Mouse (Mus musculus) kidney, postnatal 0 days (tissue): ENCODE results near the gene Extl2. TPM values are rescaled to one million over a fixed set of nuclear protein-coding genes. Genes with fewer than 3 reads are reported as not detected.

ENCODE experiments used
- ATAC-seq: fragments of 200-750 bp; cut with Nextera tagmentation; replicated peaks from 2 replicates; pipeline ENCODE4 v1.8.0; 2017; ENCODE audit warnings: low read depth, moderate number of reproducible peaks, moderate TSS enrichment, moderate library complexity; ENCODE audit not compliant: low FRiP score
- DNase-seq: peaks from one replicate; pipeline ENCODE4 v3.0.0-alpha.2; 2016; ENCODE audit warnings: low spot score
- H3K27ac ChIP-seq: fragments of 300-500 bp; sonication (generic); 2 replicates; pipeline ENCODE4 v1.5.1; 2014; ENCODE audit warnings: mild to moderate bottlenecking
- H3K27me3 ChIP-seq: fragments of 300-500 bp; sonication (generic); 2 replicates; pipeline ENCODE4 v1.6.1; 2014; ENCODE audit warnings: low read length, mixed read lengths; ENCODE audit not compliant: insufficient read depth
- H3K36me3 ChIP-seq: fragments of 300-500 bp; sonication (generic); 2 replicates; pipeline ENCODE4 v1.6.1; 2014; ENCODE audit warnings: low read length, mixed read lengths; ENCODE audit not compliant: insufficient read depth
- H3K4me1 ChIP-seq: fragments of 300-500 bp; sonication (generic); replicated peaks from 2 replicates; pipeline ENCODE4 v1.6.1; 2014; ENCODE audit warnings: antibody characterized with exemption, low read length, mixed read lengths; ENCODE audit not compliant: insufficient read depth
- H3K4me2 ChIP-seq: fragments of 300-500 bp; sonication (generic); 2 replicates; pipeline ENCODE4 v1.6.1; 2014; ENCODE audit warnings: mild to moderate bottlenecking, low read length, moderate library complexity, mixed read lengths
- H3K4me3 ChIP-seq: fragments of 300-500 bp; sonication (generic); replicated peaks from 2 replicates; pipeline ENCODE4 v1.5.1; 2014; ENCODE audit warnings: low read depth, low read length
- H3K9ac ChIP-seq: fragments of 300-500 bp; sonication (generic); 2 replicates; pipeline ENCODE4 v1.6.1; 2014; ENCODE audit warnings: low read depth, low read length
- H3K9me3 ChIP-seq: fragments of 300-500 bp; sonication (generic); replicated peaks from 2 replicates; pipeline ENCODE4 v1.6.1; 2016; ENCODE audit warnings: low read length, inconsistent platforms, mixed read lengths
- CTCF ChIP-seq: IDR thresholded peaks from 2 replicates; pipeline ENCODE4 v1.5.1; 2016; ENCODE audit warnings: antibody characterized with exemption, low read depth, mild to moderate bottlenecking, moderate library complexity
- WGBS: fragments of 180-500 bp; shearing (Covaris S2); extraction: QIAGEN DNeasy Blood & Tissue Kit; methylation state at CpG from one replicate; pipeline ENCODE4 v1.1.7; 2014; 5-methylcytosine and 5-hydroxymethylcytosine counted together
- polyA plus RNA-seq: library from polyadenylated mRNA; unstranded; fragments of >200 nt; fragmentation: Nextera tagmentation; extraction: Ambion mirVana; gene quantifications from 2 replicates; pipeline ENCODE4 v1.2.1, GENCODE M21; 2015

The Extl2 gene
- polyA plus RNA-seq, 1 experiment from 2014 or later = 25.0 TPM

- WGBS = 91% methylated on average over 5 of the region's 5 CpGs
Measured at GRCm38 (mm10) chr3:115996929-115997328, 10.3 kb upstream of the Extl2 start.

GRCm38 (mm10) chr3:116006284-116006977 is 831 bp upstream of the Extl2 start:
- Histone ChIP-seq H3K36me3 (no peaks in the 10 kb centered on the region), H3K4me3 (peak overlapping the region; percentile 91), H3K27ac (peak overlapping the region; percentile 92), H3K4me2 (peak overlapping the region; percentile 74), H3K4me1 (no peaks in the 10 kb centered on the region), H3K9ac (peak overlapping the region; percentile 71), H3K9me3 (no peaks in the 10 kb centered on the region), H3K27me3 (no peaks in the 10 kb centered on the region)
- DNase-seq (peak; percentile 60), ATAC-seq (no peak; the same call in 1 of the 2 replicates)
- 4% methylated on average over 12 of the region's 12 CpGs for WGBS
- no peak for TF ChIP-seq CTCF

More at GRCm38 (mm10) chr3:115996929-115997328, 10.3 kb upstream of the Extl2 start:
- no peak for DNase-seq
- no peak for TF ChIP-seq CTCF
- H3K4me3 ChIP-seq = no peak overlapping the region
- H3K36me3 ChIP-seq = peaks cover 16% of the 10 kb centered on the region; the same call in 1 of the 2 replicates
- H3K9ac ChIP-seq = no peak overlapping the region
- no peak overlapping the region for H3K4me2 ChIP-seq
- H3K9me3 ChIP-seq = no peaks in the 10 kb centered on the region
- no peaks in the 10 kb centered on the region for H3K27me3 ChIP-seq
- H3K27ac ChIP-seq = no peak overlapping the region
- ATAC-seq = no peak
- no peaks in the 10 kb centered on the region for H3K4me1 ChIP-seq

GRCm38 (mm10) chr3:116007941-116008440 is 729 bp downstream of the Extl2 start:
- peak; percentile 79 for ATAC-seq

GRCm38 (mm10) chr3:116009622-116010344 is 2.5 kb downstream of the Extl2 start:
- no peaks in the 10 kb centered on the region for H3K4me1 ChIP-seq
- no peaks in the 10 kb centered on the region for H3K27me3 ChIP-seq
- DNase-seq (no peak), ATAC-seq (no peak)
- no peaks in the 10 kb centered on the region for H3K36me3 ChIP-seq
- H3K27ac ChIP-seq = no peak overlapping the region
- no peak overlapping the region for H3K4me2 ChIP-seq
- no peaks in the 10 kb centered on the region for H3K9me3 ChIP-seq
- no peak overlapping the region for H3K4me3 ChIP-seq
- no peak for TF ChIP-seq CTCF
- H3K9ac ChIP-seq = no peak overlapping the region
- 90% methylated on average over 17 of the region's 17 CpGs for whole genome bisulfite sequencing

More at GRCm38 (mm10) chr3:116007941-116008440, 729 bp downstream of the Extl2 start:
- WGBS = under 1% methylated on average over 12 of the region's 12 CpGs
- no peaks in the 10 kb centered on the region for H3K4me1 ChIP-seq
- peak overlapping the region; percentile 92 for H3K27ac ChIP-seq
- H3K36me3 ChIP-seq = no peaks in the 10 kb centered on the region
- no peaks in the 10 kb centered on the region for H3K27me3 ChIP-seq
- peak overlapping the region; percentile 71 for H3K9ac ChIP-seq
- TF ChIP-seq CTCF = no peak
- no peaks in the 10 kb centered on the region for H3K9me3 ChIP-seq
- H3K4me2 ChIP-seq = peak overlapping the region; percentile 74
- DNase-seq = peak; percentile 93
- H3K4me3 ChIP-seq = peak overlapping the region; percentile 91

GRCm38 (mm10) chr3:116014901-116015300 is 7.6 kb downstream of the Extl2 start:
- H3K4me2 ChIP-seq = no peak overlapping the region
- no peaks in the 10 kb centered on the region for H3K36me3 ChIP-seq
- WGBS = 93% methylated on average over 6 of the region's 6 CpGs
- no peak for ATAC-seq
- no peaks in the 10 kb centered on the region for H3K9me3 ChIP-seq
- H3K4me1 ChIP-seq = no peaks in the 10 kb centered on the region
- no peaks in the 10 kb centered on the region for H3K27me3 ChIP-seq
- no peak overlapping the region for H3K27ac ChIP-seq
- DNase-seq = no peak
- no peak overlapping the region for H3K9ac ChIP-seq
- no peak for TF ChIP-seq CTCF
- H3K4me3 ChIP-seq = no peak overlapping the region

GRCm38 (mm10) chr3:116016116-116016515 is 8.9 kb downstream of the Extl2 start:
- H3K27ac ChIP-seq = no peak overlapping the region
- WGBS = 92% methylated on average over 13 of the region's 13 CpGs
- DNase-seq = no peak

More at GRCm38 (mm10) chr3:116016116-116016515, 8.9 kb downstream of the Extl2 start:
- Histone ChIP-seq H3K27me3 (no peaks in the 10 kb centered on the region), H3K9ac (no peak overlapping the region), H3K4me1 (no peaks in the 10 kb centered on the region), H3K4me2 (no peak overlapping the region), H3K9me3 (no peaks in the 10 kb centered on the region), H3K4me3 (no peak overlapping the region), H3K36me3 (no peaks in the 10 kb centered on the region)
- no peak for TF ChIP-seq CTCF
- ATAC-seq = no peak
